Mouse (Mus musculus) midbrain, embryonic 16.5 days (tissue): Measurements from ENCODE around the gene Fam107a. TPM values are rescaled to one million over a fixed set of nuclear protein-coding genes. Genes with fewer than 3 reads are reported as not detected.

ENCODE experiments used
- ATAC-seq: fragments of 200-750 bp; cut with Nextera tagmentation; 2 replicates; pipeline ENCODE4 v1.8.0; 2017; ENCODE audit warnings: moderate TSS enrichment
- H3K27ac ChIP-seq: fragments of 300-500 bp; sonication (generic); 2 replicates; pipeline ENCODE4 v1.5.1; 2014; ENCODE audit warnings: mild to moderate bottlenecking, low read length, mixed read lengths
- H3K27me3 ChIP-seq: fragments of 300-500 bp; sonication (generic); 2 replicates; pipeline ENCODE4 v1.6.1; 2014; ENCODE audit warnings: low read depth, low read length, mixed read lengths; ENCODE audit not compliant: control insufficient read depth, insufficient read depth
- H3K36me3 ChIP-seq: fragments of 300-500 bp; sonication (generic); 2 replicates; pipeline ENCODE4 v1.6.1; 2014; ENCODE audit warnings: mild to moderate bottlenecking, low read length, moderate library complexity, mixed read lengths; ENCODE audit not compliant: control insufficient read depth, insufficient read depth
- H3K4me1 ChIP-seq: fragments of 300-500 bp; sonication (generic); 2 replicates; pipeline ENCODE4 v1.6.1; 2014; ENCODE audit warnings: mild to moderate bottlenecking, low read length, mixed read lengths; ENCODE audit not compliant: control insufficient read depth, insufficient read depth
- H3K4me2 ChIP-seq: fragments of 300-500 bp; sonication (generic); 2 replicates; pipeline ENCODE4 v1.6.1; 2014; ENCODE audit warnings: mild to moderate bottlenecking, low read length, mixed read lengths
- H3K4me3 ChIP-seq: fragments of 300-500 bp; sonication (generic); 2 replicates; pipeline ENCODE4 v1.5.1; 2014; ENCODE audit warnings: low read depth, mild to moderate bottlenecking, low read length, moderate library complexity, mixed read lengths
- H3K9ac ChIP-seq: fragments of 300-500 bp; sonication (generic); 2 replicates; pipeline ENCODE4 v1.6.1; 2014; ENCODE audit warnings: low read depth, low read length, mixed read lengths
- H3K9me3 ChIP-seq: fragments of 300-500 bp; sonication (generic); replicated peaks from 2 replicates; pipeline ENCODE4 v1.6.1; 2014; ENCODE audit warnings: mild to moderate bottlenecking, low read length, mixed read lengths; ENCODE audit not compliant: control insufficient read depth, poor library complexity, severe bottlenecking
- WGBS: fragments of 180-500 bp; shearing (Covaris S2); extraction: QIAGEN DNeasy Blood & Tissue Kit; methylation state at CpG from one replicate; pipeline ENCODE4 v1.1.7; 2014; 5-methylcytosine and 5-hydroxymethylcytosine counted together
- polyA plus RNA-seq: library from polyadenylated mRNA; unstranded; fragments of >200 nt; fragmentation: Nextera tagmentation; extraction: Ambion mirVana; gene quantifications from 2 replicates; pipeline ENCODE4 v1.2.1, GENCODE M21; 2015

Fam107a gene
- polyA plus RNA-seq, result 0.92 and 1.4 TPM in 2 replicates

- 14% methylated on average over 41 of the region's 41 CpGs for WGBS
- ATAC-seq, result peak; percentile 69
- Histone ChIP-seq H3K27ac (no peak within 1 kb of the TSS), H3K4me1 (peaks cover 14% of the 10 kb centered on the region), H3K9ac (peak within 1 kb of the TSS; percentile 44), H3K4me3 (peak within 1 kb of the TSS; percentile 26), H3K27me3 (peaks cover 28% of the 10 kb centered on the region), H3K9me3 (no peaks in the 10 kb centered on the region), H3K36me3 (no peaks in the 10 kb centered on the region), H3K4me2 (peak within 1 kb of the TSS; percentile 66)
Measured at GRCm38 (mm10) chr14:8317194-8318097, at the start of gene Fam107a. TSS of gene Fam107a (minus strand) at chr14:8318023.

- Histone ChIP-seq H3K36me3 (no peaks in the 10 kb centered on the region), H3K27me3 (no peaks in the 10 kb centered on the region), H3K4me1 (peaks cover 9% of the 10 kb centered on the region; the same call in 1 of the 2 replicates), H3K9me3 (no peaks in the 10 kb centered on the region), H3K9ac (no peak overlapping the region), H3K4me2 (no peak overlapping the region), H3K4me3 (no peak overlapping the region), H3K27ac (no peak overlapping the region)
- 0% methylated on average over 1 of the region's 1 CpGs for WGBS
- no peak for ATAC-seq
Measured at GRCm38 (mm10) chr14:8367121-8367520, 49.3 kb upstream of the Fam107a start.

GRCm38 (mm10) chr14:8365833-8366232 lies 48.0 kb upstream of the Fam107a start:
- Histone ChIP-seq H3K27me3 (no peaks in the 10 kb centered on the region), H3K36me3 (no peaks in the 10 kb centered on the region), H3K4me3 (no peak overlapping the region), H3K9ac (no peak overlapping the region), H3K4me2 (no peak overlapping the region), H3K9me3 (no peaks in the 10 kb centered on the region), H3K4me1 (peaks cover 9% of the 10 kb centered on the region; the same call in 1 of the 2 replicates), H3K27ac (no peak overlapping the region)
- no peak for ATAC-seq
- WGBS, result 74% methylated on average over 6 of the region's 6 CpGs

GRCm38 (mm10) chr14:8356836-8357235 lies 39.0 kb upstream of the Fam107a start:
- H3K9ac ChIP-seq, result no peak overlapping the region

GRCm38 (mm10) chr14:8355999-8356501 lies 38.2 kb upstream of the Fam107a start:
- WGBS, result 39% methylated on average over 6 of the region's 6 CpGs
- Histone ChIP-seq H3K9me3 (no peaks in the 10 kb centered on the region), H3K4me2 (no peak overlapping the region), H3K4me1 (no peaks in the 10 kb centered on the region), H3K27ac (no peak overlapping the region), H3K36me3 (no peaks in the 10 kb centered on the region), H3K4me3 (no peak overlapping the region), H3K27me3 (no peaks in the 10 kb centered on the region), H3K9ac (no peak overlapping the region)
- ATAC-seq, result peak; percentile 79

More at GRCm38 (mm10) chr14:8356836-8357235, 39.0 kb upstream of the Fam107a start:
- Histone ChIP-seq H3K36me3 (no peaks in the 10 kb centered on the region), H3K4me3 (no peak overlapping the region), H3K4me2 (no peak overlapping the region), H3K9me3 (no peaks in the 10 kb centered on the region), H3K27ac (no peak overlapping the region), H3K4me1 (no peaks in the 10 kb centered on the region), H3K27me3 (no peaks in the 10 kb centered on the region)
- ATAC-seq, result peak; percentile 40; the same call in 1 of the 2 replicates
- WGBS, result 82% methylated on average over 9 of the region's 9 CpGs

GRCm38 (mm10) chr14:8348927-8349326 lies 31.1 kb upstream of the Fam107a start:
- Histone ChIP-seq H3K4me2 (no peak overlapping the region), H3K9me3 (no peaks in the 10 kb centered on the region), H3K4me1 (no peaks in the 10 kb centered on the region), H3K27me3 (no peaks in the 10 kb centered on the region), H3K4me3 (no peak overlapping the region), H3K36me3 (no peaks in the 10 kb centered on the region), H3K9ac (no peak overlapping the region), H3K27ac (no peak overlapping the region)
- WGBS, result 80% methylated on average over 9 of the region's 9 CpGs
- ATAC-seq, result no peak

- H3K4me1 ChIP-seq, result no peaks in the 10 kb centered on the region
- ATAC-seq, result peak; percentile 44
- 21% methylated on average over 7 of the region's 7 CpGs for WGBS
- H3K9me3 ChIP-seq, result no peaks in the 10 kb centered on the region
- H3K9ac ChIP-seq, result no peak overlapping the region
- H3K27me3 ChIP-seq, result no peaks in the 10 kb centered on the region
- no peak overlapping the region for H3K4me2 ChIP-seq
- no peak overlapping the region for H3K27ac ChIP-seq
- no peak overlapping the region for H3K4me3 ChIP-seq
- no peaks in the 10 kb centered on the region for H3K36me3 ChIP-seq
Measured at GRCm38 (mm10) chr14:8346255-8346997, 28.6 kb upstream of the Fam107a start.

GRCm38 (mm10) chr14:8345566-8345965 lies 27.7 kb upstream of the Fam107a start:
- WGBS, result 64% methylated on average over 4 of the region's 4 CpGs
- Histone ChIP-seq H3K9ac (no peak overlapping the region), H3K27me3 (no peaks in the 10 kb centered on the region), H3K4me2 (no peak overlapping the region), H3K4me3 (no peak overlapping the region), H3K4me1 (no peaks in the 10 kb centered on the region), H3K27ac (no peak overlapping the region), H3K9me3 (no peaks in the 10 kb centered on the region), H3K36me3 (no peaks in the 10 kb centered on the region)
- no peak for ATAC-seq
